Mouse (Mus musculus) lung, postnatal 0 days (tissue): Measurements from ENCODE around the gene Gas2l3.

ENCODE experiments used
- CTCF ChIP-seq: IDR thresholded peaks from 2 replicates; pipeline ENCODE4 v1.5.1; 2016; ENCODE audit warnings: antibody characterized with exemption, mild to moderate bottlenecking
- EP300 ChIP-seq: IDR thresholded peaks from 2 replicates; pipeline ENCODE4 v1.6.1; 2016; ENCODE audit warnings: antibody characterized with exemption, mild to moderate bottlenecking, control low read depth

GRCm38 (mm10) chr10:89415478-89415877 lies 28.3 kb downstream of the Gas2l3 start:
- TF ChIP-seq EP300 (no peak), CTCF (no peak)
